Mouse (Mus musculus) C2C12 (cell line): ENCODE measurements around the gene Insl5. TPM values are rescaled to one million over a fixed set of nuclear protein-coding genes. Genes with fewer than 3 reads are reported as not detected.

Experiments used
- H3K27me3 ChIP-seq: one replicate; pipeline ENCODE4 v1.6.1; 2011; ENCODE audit not compliant: control insufficient read depth, insufficient read depth, insufficient read length
- H3K36me3 ChIP-seq: one replicate; pipeline ENCODE4 v1.6.1; 2011; ENCODE audit not compliant: control insufficient read depth, insufficient read depth
- H3K4me3 ChIP-seq: one replicate; pipeline ENCODE4 v1.5.1; 2011; ENCODE audit warnings: mild to moderate bottlenecking, control low read depth; ENCODE audit not compliant: poor library complexity, insufficient read depth, severe bottlenecking
- H3K79me2 ChIP-seq: one replicate; pipeline ENCODE4 v1.6.1; 2011; ENCODE audit not compliant: control insufficient read depth, insufficient read depth
- H3K79me3 ChIP-seq: one replicate; pipeline ENCODE4 v1.6.1; 2011; ENCODE audit warnings: low read depth, control low read depth
- H3ac ChIP-seq: one replicate; pipeline ENCODE3; 2011; ENCODE audit warnings: low read depth; ENCODE audit not compliant: control insufficient read depth, insufficient read length
- CEBPB ChIP-seq: IDR thresholded peaks from one replicate; pipeline ENCODE4 v1.6.1; 2011; ENCODE audit warnings: low read depth, mild to moderate bottlenecking, control low read depth, moderate library complexity
- CTCF ChIP-seq: IDR thresholded peaks from one replicate; pipeline ENCODE4 v1.5.1; 2011; ENCODE audit not compliant: control insufficient read depth, insufficient read depth, insufficient read length
- FOSL1 ChIP-seq: IDR thresholded peaks from one replicate; pipeline ENCODE4 v1.8.0; 2011; ENCODE audit warnings: mild to moderate bottlenecking, low read length; ENCODE audit not compliant: poor library complexity, insufficient read depth, severe bottlenecking
- MAX ChIP-seq: IDR thresholded peaks from one replicate; pipeline ENCODE4 v1.6.1; 2011; ENCODE audit warnings: mild to moderate bottlenecking, control low read depth
- MYOD1 ChIP-seq: IDR thresholded peaks from one replicate; pipeline ENCODE4 v1.6.1; 2011; ENCODE audit warnings: low read depth; ENCODE audit not compliant: control insufficient read depth, insufficient read length
- MYOG ChIP-seq: IDR thresholded peaks from one replicate; pipeline ENCODE4 v1.6.1; 2011; ENCODE audit not compliant: control insufficient read depth, insufficient read length; ENCODE audit errors: extremely low read depth
- USF1 ChIP-seq: IDR thresholded peaks from one replicate; pipeline ENCODE4 v1.6.1; 2011; ENCODE audit warnings: low read depth, mild to moderate bottlenecking, control low read depth, moderate library complexity
- long read RNA-seq, 2 experiments: library from polyadenylated mRNA; unstranded; transcript quantifications; one replicate each; pipeline ENCODE4 v2.0.0; 2019 to 2020
- polyA plus RNA-seq: library from polyadenylated mRNA; unstranded; fragments of >200 nt; fragmentation: generic; extraction: Trizol; gene quantifications from one replicate; pipeline ENCODE4 v1.2.1, GENCODE M21; 2012; ENCODE audit warnings: missing spikeins

The Insl5 gene
- polyA plus RNA-seq: not detected
- long read RNA-seq, experiment 1: 0 reads
- long read RNA-seq, experiment 2: 0 reads

DNA sequence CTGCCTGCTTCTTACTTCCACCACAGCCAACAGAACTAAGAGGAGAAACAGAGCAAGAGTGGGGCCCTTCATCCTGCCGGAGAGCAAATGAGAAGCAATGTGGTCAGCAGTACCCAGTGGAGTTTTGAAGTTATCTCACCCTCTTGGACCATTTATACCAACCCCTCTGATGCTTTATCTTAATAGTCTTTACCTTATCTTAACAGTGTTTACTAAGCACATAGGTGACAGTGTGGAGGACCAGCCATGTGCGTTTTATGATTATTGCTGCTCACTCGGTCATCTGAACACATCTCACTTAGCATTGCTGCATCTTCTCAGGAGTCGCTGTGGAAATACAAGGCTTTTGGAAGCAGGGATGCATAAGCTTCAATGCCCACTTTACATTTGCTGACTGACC is at the start of gene Insl5:
TSS of gene Insl5 (minus strand) at position 222 of the 400 bp plus-strand sequence.
- Histone ChIP-seq H3K79me2 (no peaks in the 10 kb centered on the region), H3K4me3 (no peak within 1 kb of the TSS), H3K79me3 (no peaks in the 10 kb centered on the region), H3ac (no peak within 1 kb of the TSS), H3K27me3 (no peaks in the 10 kb centered on the region), H3K36me3 (no peaks in the 10 kb centered on the region)
- TF ChIP-seq CTCF (no peak), MYOG (no peak), MYOD1 (no peak), FOSL1 (no peak), MAX (no peak), CEBPB (no peak), USF1 (no peak)

DNA sequence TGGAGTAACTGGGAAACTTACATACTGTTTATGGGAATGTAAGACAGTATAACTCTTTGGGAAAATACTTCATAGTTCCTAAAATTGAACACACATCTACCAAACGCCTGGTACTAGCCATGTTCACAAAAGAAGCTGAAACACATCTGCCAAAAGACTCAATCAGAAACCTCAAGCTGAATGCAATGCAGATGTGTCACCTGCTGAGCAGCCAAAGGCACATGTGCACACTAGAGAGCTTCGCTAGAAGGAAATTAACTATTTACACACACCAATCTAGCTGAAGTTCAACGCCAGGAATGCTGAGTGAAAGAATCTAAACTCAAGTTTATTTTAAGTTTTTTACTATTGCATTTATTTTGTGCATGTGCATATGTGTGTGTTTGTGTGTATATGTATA is 44.0 kb upstream of the Insl5 start:
- H3K27me3 ChIP-seq: no peaks in the 10 kb centered on the region
- no peak overlapping the region for H3K4me3 ChIP-seq
- TF ChIP-seq CTCF: no peak
- TF ChIP-seq FOSL1: no peak
- TF ChIP-seq MAX: no peak
- TF ChIP-seq MYOD1: no peak
- TF ChIP-seq USF1: no peak
- no peak for TF ChIP-seq MYOG
- no peak for TF ChIP-seq CEBPB
- H3K79me2 ChIP-seq: no peaks in the 10 kb centered on the region
- no peaks in the 10 kb centered on the region for H3K79me3 ChIP-seq
- no peak overlapping the region for H3ac ChIP-seq
- no peaks in the 10 kb centered on the region for H3K36me3 ChIP-seq

DNA sequence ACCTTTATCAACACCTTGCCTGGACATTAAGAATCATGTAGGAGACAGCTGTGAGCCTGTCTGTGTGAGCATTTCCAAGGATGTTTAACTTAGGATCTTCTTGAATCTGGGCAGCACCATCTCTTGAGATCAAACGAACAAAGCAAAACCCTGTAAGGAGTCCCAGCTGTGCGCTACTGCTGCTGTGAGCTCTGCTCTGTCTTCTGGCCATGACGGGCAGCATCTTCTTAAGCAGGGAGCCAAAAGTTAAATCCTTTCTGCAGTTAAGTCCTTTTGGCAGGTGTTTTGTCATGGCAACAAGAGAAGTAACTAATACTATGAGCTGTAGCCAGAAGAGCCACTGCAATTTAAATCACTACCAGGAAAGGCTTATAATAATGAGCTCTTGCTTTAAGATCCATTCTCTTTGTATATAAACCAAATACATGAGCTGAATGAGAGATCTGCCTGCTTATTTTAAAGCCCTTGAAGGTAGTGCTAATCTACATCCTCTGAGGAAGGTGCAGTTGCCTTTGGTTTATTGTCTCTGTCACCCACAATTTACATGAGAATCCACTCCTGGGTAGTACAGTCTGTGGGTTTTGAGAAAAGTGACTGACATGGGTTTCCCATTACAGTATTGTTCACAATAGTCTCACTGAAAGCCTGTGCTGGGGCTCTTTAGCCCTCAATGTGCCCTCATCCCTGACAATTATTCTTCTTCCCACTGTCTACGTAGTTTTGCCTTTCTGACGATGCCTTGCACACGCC is 41.4 kb upstream of the Insl5 start:
- Histone ChIP-seq H3ac (no peak overlapping the region), H3K36me3 (no peaks in the 10 kb centered on the region), H3K79me2 (no peaks in the 10 kb centered on the region), H3K27me3 (no peaks in the 10 kb centered on the region), H3K4me3 (no peak overlapping the region), H3K79me3 (no peaks in the 10 kb centered on the region)
- TF ChIP-seq FOSL1 (no peak), CTCF (no peak), MYOG (no peak), MAX (no peak), USF1 (no peak), CEBPB (no peak), MYOD1 (no peak)

DNA sequence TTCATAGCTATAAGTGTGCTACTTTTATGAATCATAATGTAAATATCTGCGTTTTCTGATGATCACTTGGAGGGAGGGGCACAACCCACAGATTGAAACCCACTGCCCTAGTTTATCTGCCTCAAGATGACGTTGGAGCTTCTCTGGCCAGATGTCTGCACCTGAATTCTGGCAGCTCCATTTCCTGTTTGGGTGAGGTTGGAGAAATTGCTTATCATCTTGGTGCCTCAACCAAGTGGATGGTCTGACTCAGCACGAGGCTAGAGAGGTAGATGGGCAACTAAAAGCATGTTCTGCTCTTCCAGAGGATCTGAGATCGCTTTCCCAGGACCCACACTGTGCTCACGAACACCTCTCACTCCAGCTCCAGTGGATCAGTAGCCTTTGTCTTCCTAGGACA is 38.3 kb upstream of the Insl5 start:
- Histone ChIP-seq H3K27me3 (no peaks in the 10 kb centered on the region), H3K79me2 (no peaks in the 10 kb centered on the region), H3K36me3 (no peaks in the 10 kb centered on the region), H3K79me3 (no peaks in the 10 kb centered on the region), H3K4me3 (no peak overlapping the region), H3ac (no peak overlapping the region)
- TF ChIP-seq FOSL1: no peak
- TF ChIP-seq MYOD1: no peak
- no peak for TF ChIP-seq CEBPB
- TF ChIP-seq CTCF: no peak

DNA sequence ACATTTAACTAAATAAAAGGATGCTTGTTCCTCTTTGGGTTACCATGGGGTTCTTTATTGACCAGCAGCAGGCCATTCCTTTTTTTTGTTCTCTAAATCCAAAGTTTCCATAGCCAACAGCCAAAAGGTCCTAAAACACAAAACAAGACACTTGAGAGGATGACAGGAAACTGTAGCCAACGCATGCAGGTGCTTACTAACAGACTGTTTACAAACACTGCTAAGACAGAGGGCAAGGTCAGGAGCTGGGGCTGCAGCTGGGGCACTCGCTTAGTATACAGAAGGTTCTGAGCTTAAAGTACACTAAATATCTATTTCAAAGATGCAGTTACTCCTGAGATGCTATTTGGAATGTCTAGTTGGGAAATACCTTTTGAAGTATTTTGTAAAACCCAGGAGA is 37.8 kb upstream of the Insl5 start:
- H3K4me3 ChIP-seq: no peak overlapping the region
- no peak overlapping the region for H3ac ChIP-seq
- H3K79me3 ChIP-seq: no peaks in the 10 kb centered on the region
- no peak for TF ChIP-seq CEBPB
- no peak for TF ChIP-seq MAX
- TF ChIP-seq FOSL1: no peak
- no peak for TF ChIP-seq USF1
- no peak for TF ChIP-seq CTCF
- H3K27me3 ChIP-seq: no peaks in the 10 kb centered on the region
- no peaks in the 10 kb centered on the region for H3K79me2 ChIP-seq
- no peaks in the 10 kb centered on the region for H3K36me3 ChIP-seq

DNA sequence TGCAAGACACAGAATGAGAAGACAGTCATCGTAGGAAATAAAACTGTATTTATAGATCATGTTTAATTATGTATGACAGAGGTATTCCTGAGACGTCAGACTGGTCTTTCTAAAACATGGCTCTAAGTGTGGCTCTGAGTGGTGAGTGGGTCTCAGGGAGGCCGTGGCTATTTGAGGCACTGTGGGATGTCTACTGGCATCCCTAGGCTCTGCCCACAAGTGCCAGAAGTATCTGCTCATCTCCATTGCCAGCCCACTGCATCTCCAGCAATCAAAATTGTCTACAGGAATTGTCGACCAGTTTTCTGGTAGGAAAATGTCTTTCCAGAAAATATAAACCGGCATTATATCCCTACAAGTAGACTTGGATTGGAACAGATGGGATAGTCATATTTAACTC is 30.3 kb upstream of the Insl5 start:
- no peaks in the 10 kb centered on the region for H3K79me2 ChIP-seq
- H3ac ChIP-seq: no peak overlapping the region
- no peak for TF ChIP-seq MYOD1
- no peak for TF ChIP-seq FOSL1
- TF ChIP-seq MAX: no peak
- no peak for TF ChIP-seq CTCF
- TF ChIP-seq USF1: no peak
- no peak for TF ChIP-seq MYOG
- TF ChIP-seq CEBPB: no peak
- H3K4me3 ChIP-seq: no peak overlapping the region
- H3K79me3 ChIP-seq: no peaks in the 10 kb centered on the region
- H3K27me3 ChIP-seq: no peaks in the 10 kb centered on the region
- H3K36me3 ChIP-seq: no peaks in the 10 kb centered on the region
